Mouse (Mus musculus) natural killer cell, adult 2 months (primary cell): ENCODE data around the gene Gm20605.

Experiments
- DNase-seq, 2 experiments: peaks; one replicate each; pipeline ENCODE4 v3.0.0; 2022; ENCODE audit warnings: low spot score in 2 of 2

The Gm20605 gene

DNA sequence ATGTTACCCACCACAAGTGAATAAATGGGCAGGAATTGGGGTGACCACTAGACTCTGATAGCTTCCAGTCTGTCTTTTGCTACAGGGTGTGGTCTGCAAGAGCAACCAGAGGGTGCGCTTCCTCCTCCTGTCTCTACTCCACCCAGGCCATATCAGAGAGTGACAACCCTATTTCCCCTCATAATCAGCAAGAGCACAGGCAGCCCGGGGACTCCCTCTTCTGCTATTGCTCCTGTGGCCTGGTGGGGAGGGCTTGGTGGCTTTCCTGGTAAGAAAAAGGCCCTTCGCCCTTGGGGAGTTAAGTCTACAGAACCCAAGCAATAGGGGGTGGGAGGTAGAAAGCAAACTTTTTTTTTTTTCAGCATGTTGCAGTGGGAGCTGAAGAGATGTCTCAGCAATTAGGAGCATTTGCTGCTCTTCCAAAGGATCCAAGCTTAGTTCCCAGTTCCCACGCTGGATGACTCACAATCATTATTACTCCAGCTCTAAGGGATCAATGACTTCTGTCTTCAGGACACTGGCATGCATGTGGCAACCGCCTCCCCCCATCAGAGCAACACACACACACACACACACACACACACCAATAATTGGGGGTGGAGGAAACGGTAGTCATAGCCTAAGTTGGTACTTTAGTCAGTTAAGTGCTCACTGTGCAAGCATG lies 57.3 kb downstream of the Gm20605 start:
- peak; percentile 18 to 32 for DNase-seq

GRCm38 (mm10) chr5:137689974-137690373 lies 61.0 kb downstream of the Gm20605 start:
- DNase-seq = no peak

- DNase-seq = no peak
Measured at GRCm38 (mm10) chr5:137690531-137690930, 61.6 kb downstream of the Gm20605 start.

DNA sequence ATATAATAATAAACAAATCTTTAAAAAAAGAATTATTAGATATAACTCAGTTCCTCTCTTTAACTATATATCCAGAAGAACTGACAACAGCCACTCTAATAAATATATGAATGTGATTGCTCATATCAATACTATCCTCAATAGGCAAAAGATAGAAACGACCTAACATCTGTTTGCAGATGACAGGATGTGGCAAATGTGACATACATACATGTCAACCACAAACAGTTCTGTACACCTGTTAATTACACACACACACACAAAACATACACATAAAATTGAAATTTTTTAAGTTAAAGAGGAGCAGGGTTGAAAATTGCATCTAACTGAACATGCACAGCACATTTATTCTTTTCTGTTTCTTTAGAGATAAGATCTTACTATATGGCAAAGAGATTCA lies 62.9 kb downstream of the Gm20605 start:
- DNase-seq = no peak
